Mouse (Mus musculus) mouse embryonic stem cell (cell line): Measurements from ENCODE around the gene Ephb2.

Experiments
- in situ Hi-C, 2 experiments: fragments of 300-500 bp; cut with MboI; formaldehyde crosslinking; loops; 1 replicate in 1 of 2; 3 replicates in 1 of 2; pipeline ENCODE4 v1.14.3; 2019 to 2020; ENCODE audit warnings: low sequenced_read_pairs in 2 of 2, low pct_unique_long_range_greater_than_20kb in 1 of 2, mixed read lengths in 1 of 2; ENCODE audit not compliant: unreplicated experiment in 1 of 2

Ephb2 gene

GRCm38 (mm10) chr4:136697325-136697724 lies 138.5 kb downstream of the Ephb2 start:
- in situ Hi-C loops: no loop called here

GRCm38 (mm10) chr4:136696381-136696925 lies 139.3 kb downstream of the Ephb2 start:
- in situ Hi-C loops: no loop called here

- in situ Hi-C loops: no loop called here
These were observed 140.1 kb downstream of the Ephb2 start for GRCm38 (mm10) chr4:136695696-136696095.

GRCm38 (mm10) chr4:136690034-136690433 lies 145.8 kb downstream of the Ephb2 start:
- in situ Hi-C loops: no loop called here

- in situ Hi-C loops: loop anchor here in 1 of 2 experiments (10.0 kb wide), 2 partner anchors 77 to 157 kb away; no protein-coding TSS in a partner anchor
These were observed 147.7 kb downstream of the Ephb2 start for GRCm38 (mm10) chr4:136688113-136688512.

- in situ Hi-C loops: loop anchor here in 1 of 2 experiments (10.0 kb wide), 2 partner anchors 79 to 159 kb away; no protein-coding TSS in a partner anchor
These were observed 150.3 kb downstream of the Ephb2 start for GRCm38 (mm10) chr4:136685431-136685869.

GRCm38 (mm10) chr4:136684485-136684884 lies 151.3 kb downstream of the Ephb2 start:
- in situ Hi-C loops: loop anchor here in 1 of 2 experiments (10.0 kb wide), 2 partner anchors 80 to 160 kb away; no protein-coding TSS in a partner anchor

GRCm38 (mm10) chr4:136680641-136681040 lies 155.1 kb downstream of the Ephb2 start:
- in situ Hi-C loops: loop anchor here in 1 of 2 experiments (10.0 kb wide), 2 partner anchors 84 to 164 kb away; no protein-coding TSS in a partner anchor

- in situ Hi-C loops: loop anchor here in 1 of 2 experiments (5.0 kb wide), 2 partner anchors 88 to 163 kb away; no protein-coding TSS in a partner anchor
These were observed 156.6 kb downstream of the Ephb2 start for GRCm38 (mm10) chr4:136679221-136679620.

GRCm38 (mm10) chr4:136678480-136678879 lies 157.3 kb downstream of the Ephb2 start:
- in situ Hi-C loops: loop anchor here in 1 of 2 experiments (5.0 kb wide), 2 partner anchors 89 to 164 kb away; no protein-coding TSS in a partner anchor

- in situ Hi-C loops: loop anchor here in 1 of 2 experiments (5.0 kb wide), 2 partner anchors 92 to 167 kb away; no protein-coding TSS in a partner anchor
These were observed 160.3 kb downstream of the Ephb2 start for GRCm38 (mm10) chr4:136675439-136675838.

GRCm38 (mm10) chr4:136672335-136673090 lies 163.3 kb downstream of the Ephb2 start:
- in situ Hi-C loops: loop anchor here in 1 of 2 experiments (25.0 kb wide), 1 partner anchor 390 kb away; no protein-coding TSS in a partner anchor

GRCm38 (mm10) chr4:136667757-136668156 lies 168.0 kb downstream of the Ephb2 start:
- in situ Hi-C loops: loop anchor here in 1 of 2 experiments (25.0 kb wide), 1 partner anchor 395 kb away; no protein-coding TSS in a partner anchor

GRCm38 (mm10) chr4:136666002-136666401 lies 169.8 kb downstream of the Ephb2 start:
- in situ Hi-C loops: loop anchor here in 1 of 2 experiments (25.0 kb wide), 1 partner anchor 396 kb away; no protein-coding TSS in a partner anchor

- in situ Hi-C loops: loop anchor here in 1 of 2 experiments (25.0 kb wide), 1 partner anchor 397 kb away; no protein-coding TSS in a partner anchor
These were observed 170.7 kb downstream of the Ephb2 start for GRCm38 (mm10) chr4:136665068-136665467.

GRCm38 (mm10) chr4:136657914-136658313 lies 177.9 kb downstream of the Ephb2 start:
- in situ Hi-C loops: loop anchor here in 1 of 2 experiments (10.0 to 25.0 kb wide), 2 partner anchors 107 to 404 kb away; no protein-coding TSS in a partner anchor

- in situ Hi-C loops: loop anchor here in 1 of 2 experiments (10.0 to 25.0 kb wide), 2 partner anchors 111 to 409 kb away; no protein-coding TSS in a partner anchor
These were observed 182.0 kb downstream of the Ephb2 start for GRCm38 (mm10) chr4:136653692-136654234.

GRCm38 (mm10) chr4:136653019-136653418 lies 182.8 kb downstream of the Ephb2 start:
- in situ Hi-C loops: loop anchor here in 1 of 2 experiments (10.0 to 25.0 kb wide), 2 partner anchors 112 to 409 kb away; no protein-coding TSS in a partner anchor
